Mouse (Mus musculus) thymus, postnatal 4 days (tissue): Measurements from ENCODE around the gene Ctf1.

Experiments used
- DNase-seq: peaks from one replicate; pipeline ENCODE4 v3.0.0; 2021

Gene Ctf1

DNA sequence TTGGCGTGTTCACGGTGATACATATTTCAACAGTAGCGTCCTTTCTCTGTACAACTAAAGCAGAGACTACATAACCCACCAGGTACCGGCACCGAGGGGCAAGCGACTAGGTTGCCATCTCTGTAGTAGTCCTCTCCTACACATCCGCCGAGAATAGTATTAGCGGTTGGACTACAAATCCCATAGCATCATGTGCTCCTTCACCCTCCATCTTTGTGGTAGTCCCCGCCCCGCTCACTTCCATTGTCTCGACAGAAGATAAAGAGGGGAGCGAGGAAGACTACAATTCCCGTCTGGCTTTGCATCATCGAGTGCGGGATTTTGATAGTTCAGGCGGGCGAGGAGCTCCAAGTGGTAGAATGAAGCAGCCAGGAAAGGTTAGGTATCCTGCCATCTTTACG, 32.7 kb downstream of the Ctf1 start:
- DNase-seq = peak; percentile 88

DNA sequence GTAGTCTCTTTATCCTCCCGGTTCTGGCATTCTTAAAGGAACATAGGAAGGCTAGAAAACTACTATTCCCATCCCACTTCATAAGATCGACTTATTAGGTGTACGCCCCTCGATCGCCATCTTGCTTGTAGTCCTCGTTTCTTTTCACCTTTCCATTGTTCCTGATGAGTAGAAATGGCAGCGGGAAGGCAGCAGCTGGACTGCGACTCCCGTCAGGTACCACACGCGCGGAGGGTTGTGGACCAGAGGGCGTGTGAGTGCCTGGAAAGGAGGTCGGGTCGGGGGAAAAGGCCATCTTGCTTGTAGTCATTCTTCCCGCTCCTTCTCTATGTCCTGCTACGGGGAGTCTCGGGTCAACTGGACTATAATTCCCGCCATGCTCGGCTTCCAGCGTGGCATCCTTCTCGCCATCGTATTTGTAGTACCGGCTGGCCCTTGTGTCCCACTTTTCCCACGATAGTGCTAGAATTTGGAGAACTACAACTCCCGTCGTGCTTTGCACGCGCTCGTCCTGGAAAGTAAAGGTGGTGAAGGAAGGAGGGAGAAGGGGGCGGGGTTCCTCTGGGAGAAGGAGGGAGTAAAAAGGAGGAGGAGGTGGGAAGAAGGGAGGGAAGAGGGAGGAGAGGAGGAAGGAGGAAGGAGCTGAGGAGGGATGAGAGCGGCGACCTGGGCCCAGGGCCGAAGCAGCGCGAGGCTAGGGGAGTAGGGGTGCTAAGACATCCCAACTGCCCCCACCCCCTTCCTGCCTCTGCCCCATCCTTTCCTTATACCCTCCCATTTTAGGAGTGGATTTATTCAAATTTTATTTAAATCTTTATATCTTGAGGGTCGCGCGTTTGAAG, 33.3 kb downstream of the Ctf1 start:
- DNase-seq = peak; percentile 75

DNA sequence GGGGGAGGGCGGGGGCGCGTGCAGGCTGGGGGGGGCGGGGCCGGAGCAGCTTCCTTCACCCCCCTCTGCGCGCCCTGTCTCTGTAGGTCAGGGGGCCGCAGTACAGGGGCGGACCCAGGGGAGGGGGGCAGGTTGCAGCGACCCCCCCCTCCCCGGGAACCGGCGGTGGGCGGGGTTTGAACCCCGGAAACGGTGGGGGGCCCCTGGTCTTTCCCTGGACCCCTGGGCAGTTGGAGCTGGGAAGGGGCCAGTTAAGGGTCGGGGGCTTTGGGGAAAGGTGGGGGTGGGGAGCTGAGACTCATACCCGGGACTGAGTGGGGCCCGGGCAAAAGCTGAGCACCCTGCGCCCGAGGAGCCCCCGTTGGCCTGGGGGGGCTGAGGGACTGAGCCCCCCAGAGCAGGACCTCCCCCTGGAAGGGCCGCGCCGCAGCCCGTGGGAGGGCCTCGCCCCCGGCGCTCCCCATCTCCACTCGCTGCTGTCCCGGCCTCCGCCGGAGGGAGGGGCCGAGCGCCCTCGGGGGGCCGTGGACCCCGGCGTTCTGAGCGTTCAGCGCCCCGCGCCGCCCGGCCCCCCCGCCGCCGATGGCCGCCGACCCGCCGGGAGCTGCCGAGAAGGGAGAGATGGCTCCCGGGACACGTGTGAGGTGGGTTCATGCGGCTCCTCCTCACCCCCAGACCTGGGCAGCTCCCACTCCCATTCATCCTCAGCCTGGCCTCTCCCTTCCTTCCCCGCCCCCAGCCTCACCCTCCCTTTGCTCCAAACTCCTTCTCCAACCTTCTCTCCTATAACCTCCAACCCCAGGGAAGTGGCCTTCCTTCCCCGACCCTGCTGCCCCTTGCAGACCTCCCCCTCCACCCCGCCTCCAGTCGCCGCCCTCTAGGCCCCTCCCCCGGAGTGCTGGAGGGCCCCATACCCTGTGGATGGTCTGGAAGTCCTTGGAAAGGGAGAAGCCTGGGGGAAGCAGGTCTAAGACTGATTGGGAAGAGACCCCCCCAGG, 34.3 kb downstream of the Ctf1 start:
- peak; percentile 70 for DNase-seq

DNA sequence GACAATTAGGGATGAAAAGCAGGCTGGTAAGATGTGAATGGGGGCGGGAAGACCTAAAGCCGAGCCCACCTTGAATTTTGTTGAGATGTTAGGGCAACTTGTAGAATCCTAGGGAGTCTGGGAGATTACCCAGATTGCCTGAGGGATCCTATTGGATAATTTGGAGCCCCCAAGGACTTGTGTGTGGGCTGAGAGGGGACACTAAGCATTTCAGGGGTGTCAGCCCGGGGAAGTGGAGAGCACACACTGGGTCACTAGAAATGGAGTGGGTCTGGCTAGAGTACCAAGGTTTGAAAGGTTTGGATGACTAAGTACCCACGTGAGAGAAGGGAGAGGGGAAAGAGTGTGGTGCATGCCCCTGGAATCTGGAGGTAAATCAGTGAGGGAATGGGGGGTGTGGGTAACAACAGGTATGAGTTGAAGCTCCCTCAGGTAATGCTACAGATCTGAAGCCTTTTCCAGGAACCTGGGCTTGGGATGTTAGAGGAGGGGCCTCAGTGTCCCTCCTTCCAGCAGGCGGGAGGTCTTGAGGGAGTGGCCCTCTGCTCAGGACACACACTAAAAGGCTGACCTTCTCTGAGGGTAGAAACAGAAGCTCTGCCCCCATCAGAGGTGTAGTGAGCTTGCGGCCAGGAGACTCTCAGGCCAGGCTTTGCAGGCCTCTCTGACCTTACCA, 35.2 kb downstream of the Ctf1 start:
- no peak for DNase-seq

DNA sequence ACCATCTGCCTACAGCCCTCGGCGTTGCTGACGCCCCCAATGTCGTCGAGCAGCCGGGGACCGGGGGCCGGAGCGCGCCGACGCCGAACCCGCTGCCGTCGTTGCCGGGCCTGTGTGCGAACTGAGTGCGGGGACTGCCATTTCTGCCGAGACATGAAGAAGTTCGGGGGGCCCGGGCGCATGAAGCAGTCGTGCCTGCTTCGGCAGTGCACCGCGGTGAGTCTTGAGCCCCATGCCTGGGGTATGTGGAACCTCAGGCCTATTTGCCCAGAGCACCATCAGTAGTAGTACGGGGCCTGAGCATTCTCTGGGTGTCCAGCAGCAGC, 35.7 kb downstream of the Ctf1 start:
- DNase-seq = peak; percentile 28

DNA sequence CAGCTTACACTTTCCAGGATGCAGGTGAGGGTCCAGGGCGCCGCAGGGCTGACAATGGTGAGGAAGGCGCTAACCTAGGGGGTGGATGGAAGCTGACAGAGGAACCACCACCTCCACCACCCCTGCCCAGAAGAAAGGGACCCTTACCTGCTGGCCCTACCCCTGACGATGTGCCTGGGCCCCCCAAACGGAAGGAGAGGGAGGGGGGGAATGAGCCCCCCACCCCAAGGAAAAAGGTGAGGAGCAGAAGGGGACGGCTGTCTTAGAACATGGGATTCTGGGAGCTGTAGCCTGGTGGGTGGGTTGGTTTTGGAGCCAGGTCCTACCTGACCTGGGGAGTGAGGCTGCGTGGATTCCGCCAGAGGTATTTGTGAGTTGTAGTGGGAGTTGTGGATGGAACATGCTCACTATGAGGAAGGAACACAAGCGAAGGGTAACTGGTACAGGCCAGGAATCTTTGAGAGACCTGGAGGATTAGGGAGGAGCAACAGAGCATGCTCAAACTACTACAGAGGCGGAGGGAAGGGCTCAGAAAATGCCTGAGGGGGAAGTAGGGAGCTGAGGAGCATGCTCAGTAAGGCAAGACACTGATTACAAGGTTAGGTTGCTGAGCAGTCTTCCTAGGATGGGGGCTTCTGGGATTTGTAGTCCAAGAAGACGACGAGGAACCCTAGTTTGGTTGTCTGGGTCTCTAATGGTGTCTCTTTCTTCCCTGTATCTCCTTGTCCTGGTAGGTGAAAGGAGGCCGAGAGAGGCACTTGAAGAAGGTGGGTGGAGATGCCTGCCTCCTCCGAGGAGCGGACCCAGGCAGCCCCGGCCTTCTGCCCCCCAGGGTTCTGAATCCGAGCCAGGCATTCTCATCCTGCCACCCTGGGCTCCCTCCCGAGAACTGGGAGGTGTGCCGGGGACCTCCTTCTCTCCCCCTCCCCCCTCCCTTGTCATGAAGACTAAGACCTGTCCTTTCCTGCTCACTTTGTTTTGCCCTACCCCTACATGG, 37.9 kb downstream of the Ctf1 start:
- DNase-seq = no peak

DNA sequence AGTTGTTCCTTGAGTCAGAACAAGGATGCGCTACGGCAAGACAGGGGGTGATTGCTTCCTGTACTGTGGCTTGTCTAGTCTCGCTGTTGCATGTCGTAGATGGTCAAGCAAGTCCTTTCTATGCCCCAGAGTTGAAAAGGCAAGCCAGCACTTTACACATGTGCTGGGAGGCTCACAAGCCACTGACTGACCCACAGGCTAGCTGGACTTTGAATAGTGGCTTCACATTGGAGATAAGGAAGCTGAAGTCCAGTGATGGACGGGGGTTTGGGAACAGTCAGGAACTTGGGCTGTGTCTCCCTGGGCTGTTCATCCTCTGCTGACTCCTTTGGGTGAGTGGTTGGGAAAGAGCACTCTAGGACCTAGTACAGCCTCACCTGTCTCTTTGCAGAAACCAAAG, 39.1 kb downstream of the Ctf1 start:
- no peak for DNase-seq

DNA sequence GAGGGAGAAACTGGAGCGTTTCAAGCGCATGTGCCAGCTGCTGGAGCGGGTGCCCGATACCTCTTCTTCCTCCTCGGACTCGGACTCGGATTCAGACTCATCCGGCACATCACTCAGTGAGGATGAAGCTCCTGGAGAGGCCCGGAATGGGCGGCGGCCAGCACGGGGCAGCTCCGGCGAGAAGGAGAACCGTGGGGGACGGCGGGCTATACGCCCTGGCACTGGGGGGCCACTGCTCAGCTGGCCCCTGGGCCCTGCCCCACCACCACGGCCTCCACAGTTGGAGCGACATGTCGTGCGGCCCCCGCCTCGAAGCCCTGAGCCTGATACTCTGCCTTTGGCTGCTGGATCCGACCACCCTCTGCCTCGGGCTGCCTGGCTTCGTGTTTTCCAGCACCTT, 39.5 kb downstream of the Ctf1 start:
- no peak for DNase-seq

DNA sequence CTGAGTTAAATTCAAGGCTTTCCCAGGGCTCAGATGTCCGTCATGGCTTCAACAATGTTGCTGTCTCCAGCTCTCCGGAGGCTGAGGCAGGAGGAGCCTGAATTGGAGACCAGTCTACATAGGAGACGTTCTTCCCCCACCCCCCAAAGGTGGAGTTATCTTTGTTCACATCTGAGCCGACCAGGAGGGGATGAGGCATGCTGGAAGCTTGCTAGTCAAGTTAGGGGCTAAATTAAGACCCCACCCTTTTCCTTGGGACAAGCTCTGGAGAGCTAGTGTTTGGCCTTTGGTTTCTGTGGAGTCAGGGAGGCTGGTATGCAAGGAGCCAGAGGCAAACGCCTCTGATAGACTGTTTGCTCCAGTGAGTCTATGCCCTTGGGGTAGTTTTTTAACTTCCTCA, 40.6 kb downstream of the Ctf1 start:
- DNase-seq = no peak

DNA sequence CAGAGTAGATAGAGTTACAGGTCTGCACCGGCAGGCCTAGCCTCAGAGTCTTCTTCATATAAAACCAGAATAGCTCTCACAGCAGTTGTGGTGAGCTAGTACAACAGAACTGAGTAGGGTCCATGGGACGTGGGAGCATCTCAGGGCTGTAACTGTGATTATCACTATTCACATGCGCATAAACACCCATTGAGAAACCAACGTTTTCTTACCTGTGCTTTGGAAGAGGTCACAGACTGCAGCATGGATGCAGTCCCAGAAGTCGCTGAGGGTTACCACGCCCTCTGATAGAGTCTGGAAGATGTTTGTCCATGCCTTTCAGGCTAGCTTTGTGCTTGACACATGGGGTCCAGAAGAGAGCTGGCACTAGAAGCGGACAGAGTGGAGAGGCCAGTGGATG, 41.2 kb downstream of the Ctf1 start:
- no peak for DNase-seq

DNA sequence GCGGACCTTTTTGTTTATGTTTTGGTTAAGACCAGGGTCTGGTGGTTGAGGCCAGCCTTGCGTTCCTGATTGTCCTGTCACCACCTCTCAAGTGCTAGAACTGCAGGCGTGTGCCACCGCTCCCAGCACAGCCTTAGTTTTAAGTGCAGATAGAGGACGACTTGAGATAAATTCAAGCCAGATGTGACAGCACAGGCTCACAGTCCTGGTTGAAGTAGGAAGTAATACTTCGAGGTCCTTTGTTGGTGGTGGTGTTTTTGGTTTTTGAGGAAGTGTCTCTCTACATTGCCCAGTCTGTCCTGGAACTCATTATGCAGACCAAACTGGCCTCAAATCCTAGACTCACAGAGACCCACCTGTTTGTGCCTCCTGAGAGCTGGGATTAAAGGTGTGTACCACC, 47.2 kb downstream of the Ctf1 start:
- no peak for DNase-seq

DNA sequence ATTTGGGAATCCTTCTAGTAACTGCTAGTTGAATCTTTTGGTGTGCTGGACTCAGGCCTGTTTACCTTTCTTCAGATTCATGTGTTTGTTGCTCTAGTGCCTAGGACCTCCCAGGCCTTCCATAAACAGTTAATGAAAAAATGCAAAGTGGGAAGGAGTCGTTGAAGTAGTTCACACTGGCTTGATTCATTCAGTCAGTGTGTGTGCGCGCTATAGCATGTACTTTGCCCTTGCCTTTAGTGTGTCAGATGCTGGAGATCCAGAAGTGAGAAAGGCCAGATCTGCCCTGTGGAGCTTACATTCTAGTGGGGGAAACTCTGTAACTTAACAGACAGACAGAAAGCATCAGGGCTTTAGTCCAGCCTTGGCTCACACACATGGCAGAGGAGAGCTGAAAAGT, 47.9 kb downstream of the Ctf1 start:
- DNase-seq = no peak

DNA sequence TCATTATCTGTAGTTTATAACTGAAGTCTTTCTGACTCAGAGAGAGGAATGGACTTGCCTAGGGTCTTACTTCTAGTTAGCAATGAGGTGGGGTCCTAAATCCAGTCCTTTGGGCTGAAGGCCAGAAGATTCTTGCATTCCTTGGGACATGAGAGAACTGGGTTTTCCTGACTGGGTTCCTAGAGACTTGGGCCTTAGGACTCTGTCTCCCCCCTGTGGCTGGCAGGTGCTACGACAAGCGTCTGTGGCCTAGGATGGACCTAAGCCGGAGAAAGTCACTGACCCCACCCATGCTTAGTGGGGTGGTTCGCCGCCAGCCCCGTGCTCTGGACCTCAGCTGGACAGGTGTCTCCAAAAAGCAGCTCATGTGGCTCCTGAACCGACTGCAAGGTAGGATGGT, 48.5 kb downstream of the Ctf1 start:
- peak; percentile 75 for DNase-seq

DNA sequence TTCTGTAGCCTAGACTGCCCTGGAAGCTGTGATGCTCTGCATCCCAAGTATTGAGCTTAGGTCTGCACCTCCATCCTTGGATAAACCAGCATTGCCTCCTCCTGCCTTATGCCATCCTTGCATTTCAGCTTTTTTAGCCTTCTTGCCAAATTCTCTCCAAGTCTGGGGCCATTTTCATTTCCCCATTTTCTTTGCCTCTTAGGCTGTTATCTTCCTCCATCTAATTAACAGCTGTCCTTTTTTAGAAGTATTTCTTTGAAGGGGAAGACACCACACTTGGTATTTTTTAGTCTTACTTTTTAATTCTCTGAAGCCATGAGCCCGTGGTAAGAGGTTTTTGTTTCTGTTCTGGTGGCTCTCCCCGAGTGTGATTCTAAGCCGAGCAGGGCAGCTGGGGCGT, 51.1 kb downstream of the Ctf1 start:
- no peak for DNase-seq

DNA sequence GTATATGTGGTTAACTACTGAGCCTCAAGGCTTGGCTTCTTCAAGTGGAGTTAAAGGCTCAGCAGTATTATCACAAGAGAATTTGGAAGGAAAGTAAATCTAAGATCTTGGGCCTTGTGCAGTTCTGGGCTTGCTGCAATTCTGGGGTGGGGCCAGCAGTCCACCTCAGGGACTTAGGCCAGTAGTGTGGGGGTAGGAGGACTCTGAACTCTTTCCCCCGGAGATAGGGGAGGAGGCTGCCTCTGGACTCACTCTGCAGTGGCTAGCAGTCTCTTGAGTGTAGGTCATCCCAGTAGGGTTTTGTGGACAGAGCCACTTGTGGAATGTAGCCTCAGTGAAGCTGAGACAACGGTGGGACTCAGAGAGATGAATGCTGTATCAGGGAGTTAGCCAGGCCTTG, 53.2 kb downstream of the Ctf1 start:
- no peak for DNase-seq

DNA sequence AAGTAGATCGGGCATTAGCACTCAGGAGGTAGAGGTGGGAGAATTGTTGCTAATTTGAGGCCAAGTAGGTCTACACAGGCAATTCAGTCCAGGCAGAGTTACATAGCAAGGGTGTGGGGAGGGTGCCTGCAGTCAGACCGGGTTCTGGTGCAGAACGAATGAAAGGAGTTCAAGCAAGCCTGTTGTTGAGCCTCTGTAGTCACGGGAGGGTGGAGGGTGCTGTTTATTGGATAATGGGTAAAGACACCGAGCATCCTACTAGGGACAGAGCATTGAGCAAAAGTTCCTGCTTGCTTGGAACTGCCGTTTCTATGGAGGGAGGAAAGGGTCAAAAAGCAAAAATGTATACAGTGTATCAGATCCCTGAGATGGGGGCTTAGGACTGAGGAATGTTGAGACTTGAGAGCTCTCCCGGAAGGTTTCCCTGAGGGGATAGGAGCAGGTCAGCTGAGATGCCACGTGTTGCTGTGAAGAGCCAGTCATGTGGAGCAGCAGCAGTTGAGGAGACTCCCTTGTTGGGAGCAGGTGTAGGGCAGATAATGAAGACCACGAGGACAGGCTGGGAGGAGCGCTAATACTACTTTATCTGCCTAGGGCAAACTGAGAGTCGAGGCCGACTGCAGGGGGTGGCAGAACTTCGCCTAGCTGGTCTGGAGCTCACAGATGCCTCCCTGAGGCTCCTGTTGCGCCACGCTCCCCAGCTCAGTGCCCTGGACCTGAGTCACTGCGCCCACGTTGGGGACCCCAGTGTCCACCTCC, 54.5 kb downstream of the Ctf1 start:
- no peak for DNase-seq
